In genomic region chr6:135362459-135363159, GRCm38 (mm10) we compare ENCODE assay signal across 9 mouse cellular contexts. TPM values are rescaled to one million over a fixed set of nuclear protein-coding genes. Genes with fewer than 3 reads are reported as not detected.
A peak's percentile ranks its signal among the peaks of the same experiment; 100 is the strongest.
DNase-seq lines count a peak whose midpoint lies in the region; ATAC-seq and TF ChIP-seq lines count a peak whose summit lies in the region.
"Had no signal": no experiment of that assay in that cellular context is flagged by ENCODE, and none has a peak within 500 bp of the region (broad histone marks: within the 10 kb centered on the region; RNA-seq: fewer than 3 reads in every experiment).

TSS of gene Emp1 (plus strand) at chr6:135362545.

- WGBS in macrophage (ENCODE audit: missing documents) = 24% methylated on average over 13 of the region's 13 CpGs

- peak within 1 kb of the TSS; percentile 20; the same call in 1 of the 2 replicates for H3K27ac ChIP-seq in layer of hippocampus, adult 2 months
- H3K27ac ChIP-seq in macrophage = peak within 1 kb of the TSS; percentile 96

- H3K4me3 ChIP-seq in layer of hippocampus, adult 2 months = no peak within 1 kb of the TSS; the same call in 1 of the 2 replicates
- peak within 1 kb of the TSS; percentile 65 for H3K4me3 ChIP-seq in macrophage (ENCODE audit: inconsistent target)
- H3K4me3 ChIP-seq: erythroblast, embryonic 14.5 days had no signal

- H3K79me2 ChIP-seq in macrophage (ENCODE audit: inconsistent target) = peaks cover 57% of the 10 kb centered on the region

- ATAC-seq in CD4-positive, CD25-positive, alpha-beta regulatory T cell, adult 4 months = peak; percentile 60
- ATAC-seq in hematopoietic stem cell, adult 5-6 weeks (replicated peaks in 1 of 2; ENCODE audit: insufficient read depth in 1 of 2, low FRiP score in 2 of 2, low TSS enrichment in 1 of 2, low read depth in 1 of 2, poor library complexity in 2 of 2, severe bottlenecking in 2 of 2) = peak; percentile 44 to 62

- no peaks in the 10 kb centered on the region for H3K36me3 ChIP-seq in macrophage (ENCODE audit: inconsistent target)

- TF ChIP-seq CTCF in layer of hippocampus, adult 2 months (conservative IDR thresholded peaks at IDR 0.05) = no peak

- peak; percentile 89 to 95 for DNase-seq in adrenal gland, adult (ENCODE audit: inconsistent age in 2 of 2, low spot score in 1 of 2)
- DNase-seq in frontal cortex, postnatal 10 days (ENCODE audit: low spot score in 2 of 2) = peak; percentile 25 to 39
- peak; percentile 48 to 55 for DNase-seq in layer of hippocampus, adult 2 months (ENCODE audit: low spot score in 2 of 2)
- peak; percentile 70 to 79 for DNase-seq in right cerebral cortex, adult 2 months (ENCODE audit: low spot score in 2 of 2)
- DNase-seq in embryo, embryonic 9.5 days (ENCODE audit: extremely low spot score) = no peak

RNA-seq across cellular contexts. Expression of gene Emp1, which starts in this region (rescaled TPM):
- under 1 TPM; 0.71 to 0.95 TPM for polyA plus RNA-seq in CD4-positive, CD25-positive, alpha-beta regulatory T cell, adult 4 months (2017; shearing (Covaris generic))
- 31.7 and 32.0 TPM in 2 replicates for total RNA-seq in hematopoietic stem cell, adult 5-6 weeks (2017)
- total RNA-seq in layer of hippocampus, adult 2 months (2021) = 1 to 10 TPM; 2.0 to 2.8 TPM
- total RNA-seq in macrophage (2018; cell fraction: chromatin; rRNA removed) = 100 to 1,000 TPM in 9 of 26 experiments, 10 to 100 TPM in 11, 1 to 10 TPM in 6; 3.0 to 546 (median 57.0) TPM
- total RNA-seq in macrophage (2018; cell fraction: cytosol; rRNA removed) = 100 to 1,000 TPM in 13 of 26 experiments, 10 to 100 TPM in 13; 25.9 to 510 (median 155) TPM
- 100 to 1,000 TPM in 13 of 26 experiments, 10 to 100 TPM in 13; 21.9 to 558 (median 121) TPM for total RNA-seq in macrophage (2018; cell fraction: nucleus; rRNA removed)
- 209 to 490 TPM (median 475 TPM) in 3 replicates for polyA plus RNA-seq in macrophage (2018)
- polyA plus RNA-seq: erythroblast, embryonic 14.5 days had no signal

Comparison
In these comparisons a context has a peak if more than half of its experiments do, and no peak if none do; other contexts are left out.
1. RNA of gene Emp1 (polyA plus RNA-seq): 209 to 490 TPM in macrophage; 0.71 to 0.95 TPM in CD4-positive, CD25-positive, alpha-beta regulatory T cell, adult 4 months; every median in the first group is over 100 times any median in the second.
2. Peak in ATAC-seq in CD4-positive, CD25-positive, alpha-beta regulatory T cell, adult 4 months; RNA of the gene not detected or under 1 TPM.